Mouse (Mus musculus) bone marrow, adult 2 months (tissue): ENCODE measurements around the gene Larp1b. TPM values are rescaled to one million over a fixed set of nuclear protein-coding genes. Genes with fewer than 3 reads are reported as not detected.

Experiments used
- H3K27ac ChIP-seq: fragments of 200-500 bp; 2 replicates; pipeline ENCODE4 v1.5.1; 2012; ENCODE audit warnings: low read depth, mild to moderate bottlenecking, control low read depth, inconsistent platforms, low read length; ENCODE audit not compliant: control insufficient read depth, poor library complexity, insufficient read depth
- H3K4me1 ChIP-seq: fragments of 200-500 bp; 2 replicates; pipeline ENCODE4 v1.6.1; 2011; ENCODE audit warnings: low read length; ENCODE audit not compliant: control insufficient read depth, insufficient read depth
- H3K4me3 ChIP-seq: fragments of 200-500 bp; replicated peaks from 2 replicates; pipeline ENCODE3; 2011; ENCODE audit warnings: mild to moderate bottlenecking, low read depth, low read length, control low read depth; ENCODE audit not compliant: control insufficient read depth
- CTCF ChIP-seq: fragments of 200-500 bp; IDR thresholded peaks from 2 replicates; pipeline ENCODE4 v1.5.1; 2011; ENCODE audit warnings: low read length, control low read depth; ENCODE audit not compliant: control insufficient read depth, insufficient read depth
- POLR2A ChIP-seq: fragments of 200-500 bp; IDR thresholded peaks from 2 replicates; pipeline ENCODE4 v1.6.1; 2011; ENCODE audit warnings: low read depth, mild to moderate bottlenecking, control low read depth, low read length, borderline replicate concordance; ENCODE audit not compliant: control insufficient read depth
- WGBS: fragments of 180-500 bp; shearing (Covaris S2); methylation state at CpG from one replicate; pipeline ENCODE4 v1.1.7; 2018; 5-methylcytosine and 5-hydroxymethylcytosine counted together
- polyA plus RNA-seq: library from polyadenylated mRNA; stranded (reverse); fragments of >200 nt; gene quantifications from 2 replicates; pipeline ENCODE4 v1.2.4, GENCODE M21; 2011; ENCODE audit warnings: low replicate concordance; ENCODE audit not compliant: missing spikeins, insufficient read depth, insufficient read length

Larp1b gene
- polyA plus RNA-seq, 1 experiment = 28.6 TPM

GRCm38 (mm10) chr3:41081474-41082301, 132.1 kb downstream of the Larp1b start:
- Histone ChIP-seq H3K4me1 (no peaks in the 10 kb centered on the region), H3K4me3 (peak overlapping the region; percentile 90), H3K27ac (peak overlapping the region; percentile 72)
- TF ChIP-seq CTCF (no peak), POLR2A (no peak)
- WGBS = 8% methylated on average over 23 of the region's 23 CpGs

GRCm38 (mm10) chr3:41082520-41082884, 132.9 kb downstream of the Larp1b start:
- WGBS = 2% methylated on average over 36 of the region's 43 CpGs
- TF ChIP-seq CTCF (no peak), POLR2A (no peak)
- no peaks in the 10 kb centered on the region for H3K4me1 ChIP-seq
- H3K27ac ChIP-seq = peak overlapping the region; percentile 72
- peak overlapping the region; percentile 90 for H3K4me3 ChIP-seq

GRCm38 (mm10) chr3:41082885-41083789, 133.5 kb downstream of the Larp1b start, which contains the start of gene Pgrmc2:
TSS of gene Pgrmc2 (minus strand) at chr3:41083046.
- Histone ChIP-seq H3K4me3 (peak within 1 kb of the TSS; percentile 90), H3K4me1 (no peaks in the 10 kb centered on the region), H3K27ac (peak within 1 kb of the TSS; percentile 91)
- TF ChIP-seq CTCF (no peak), POLR2A (peak; percentile 82)
- WGBS = under 1% methylated on average over 94 of the region's 95 CpGs

- peak overlapping the region; percentile 82 for H3K4me3 ChIP-seq
- H3K27ac ChIP-seq = peak overlapping the region; percentile 91
- TF ChIP-seq POLR2A = no peak
- TF ChIP-seq CTCF = no peak
- no peaks in the 10 kb centered on the region for H3K4me1 ChIP-seq
- WGBS = 1% methylated on average over 6 of the region's 6 CpGs
These were observed 134.1 kb downstream of the Larp1b start for GRCm38 (mm10) chr3:41083790-41084112.

GRCm38 (mm10) chr3:41084421-41084820, 134.8 kb downstream of the Larp1b start:
- no peak overlapping the region for H3K4me3 ChIP-seq
- H3K4me1 ChIP-seq = no peaks in the 10 kb centered on the region
- H3K27ac ChIP-seq = no peak overlapping the region
- TF ChIP-seq POLR2A = no peak
- no peak for TF ChIP-seq CTCF
- 90% methylated on average over 5 of the region's 5 CpGs for WGBS

GRCm38 (mm10) chr3:41087071-41087470, 137.4 kb downstream of the Larp1b start:
- TF ChIP-seq CTCF = no peak
- TF ChIP-seq POLR2A = no peak
- Histone ChIP-seq H3K4me3 (no peak overlapping the region), H3K27ac (no peak overlapping the region), H3K4me1 (no peaks in the 10 kb centered on the region)

Other genes starting within 250 kb of the Larp1b start
- not detected in 2 replicates for gene Slc25a31, start 241.0 kb upstream of the Larp1b start, polyA plus RNA-seq
- gene Hspa4l, start 205.3 kb upstream of the Larp1b start, polyA plus RNA-seq = 9.0 and 12.0 TPM in 2 replicates
- gene Plk4, start 149.8 kb upstream of the Larp1b start, polyA plus RNA-seq = 21.5 and 38.5 TPM in 2 replicates
- gene Mfsd8, start 102.9 kb upstream of the Larp1b start, polyA plus RNA-seq = 4.0 and 4.2 TPM in 2 replicates
- gene Abhd18, start 102.9 kb upstream of the Larp1b start, polyA plus RNA-seq = 1.5 and 2.9 TPM in 2 replicates
- not detected in 2 replicates for gene 1700034I23Rik, start 47.3 kb upstream of the Larp1b start, polyA plus RNA-seq
- 22.4 and 28.1 TPM in 2 replicates for gene Pgrmc2, start 133.2 kb downstream of the Larp1b start, polyA plus RNA-seq